Mouse (Mus musculus): ENCODE measurements around the gene Wdr4.

- TF ChIP-seq CTCF (conservative IDR thresholded peaks at IDR 0.05; ENCODE audit: low read length) (no peak), POU5F1 (IDR thresholded peaks at IDR 0.05; ENCODE audit: borderline replicate concordance, low read length) (no peak), NANOG (IDR thresholded peaks at IDR 0.05; ENCODE audit: borderline replicate concordance, low read length) (no peak)
These were observed 13.5 kb downstream of the Wdr4 start for GRCm38 (mm10) chr17:31506282-31506681.

Measured in E14TG2a.4 (cell line).